Mouse (Mus musculus): ENCODE results near the gene Macrod2.

Macrod2 gene

GRCm38 (mm10) chr2:141056685-141057454 lies 661.8 kb downstream of the Macrod2 start:
- DNase-seq (ENCODE audit: low read depth, low spot score): no peak

GRCm38 (mm10) chr2:141057455-141057833 lies 662.3 kb downstream of the Macrod2 start:
- no peak for DNase-seq (ENCODE audit: low read depth, low spot score)

- no peak for DNase-seq (ENCODE audit: low read depth, low spot score)
These were observed 679.1 kb downstream of the Macrod2 start for GRCm38 (mm10) chr2:141073981-141074855.

GRCm38 (mm10) chr2:141078221-141078620 lies 683.1 kb downstream of the Macrod2 start:
- DNase-seq (ENCODE audit: low read depth, low spot score): no peak

- no peak for DNase-seq (ENCODE audit: low read depth, low spot score)
These were observed 696.2 kb downstream of the Macrod2 start for GRCm38 (mm10) chr2:141091320-141091719.

GRCm38 (mm10) chr2:141117579-141117978 lies 722.5 kb downstream of the Macrod2 start:
- no peak for DNase-seq (ENCODE audit: low read depth, low spot score)

- no peak for DNase-seq (ENCODE audit: low read depth, low spot score)
These were observed 728.8 kb downstream of the Macrod2 start for GRCm38 (mm10) chr2:141123875-141124274.

GRCm38 (mm10) chr2:141125638-141126037 lies 730.5 kb downstream of the Macrod2 start:
- no peak for DNase-seq (ENCODE audit: low read depth, low spot score)

GRCm38 (mm10) chr2:141142266-141142665 lies 747.2 kb downstream of the Macrod2 start:
- DNase-seq (ENCODE audit: low read depth, low spot score): no peak

GRCm38 (mm10) chr2:141152011-141152772 lies 757.1 kb downstream of the Macrod2 start:
- no peak for DNase-seq (ENCODE audit: low read depth, low spot score)

GRCm38 (mm10) chr2:141155972-141156371 lies 760.9 kb downstream of the Macrod2 start:
- DNase-seq (ENCODE audit: low read depth, low spot score): no peak

- no peak for DNase-seq (ENCODE audit: low read depth, low spot score)
These were observed 762.0 kb downstream of the Macrod2 start for GRCm38 (mm10) chr2:141156979-141157593.

GRCm38 (mm10) chr2:141158161-141158560 lies 763.1 kb downstream of the Macrod2 start:
- DNase-seq (ENCODE audit: low read depth, low spot score): no peak

- DNase-seq (ENCODE audit: low read depth, low spot score): no peak
These were observed 768.8 kb downstream of the Macrod2 start for GRCm38 (mm10) chr2:141163918-141164317.

- DNase-seq (ENCODE audit: low read depth, low spot score): no peak
These were observed 774.5 kb downstream of the Macrod2 start for GRCm38 (mm10) chr2:141169586-141169985.

GRCm38 (mm10) chr2:141173167-141173566 lies 778.1 kb downstream of the Macrod2 start:
- DNase-seq (ENCODE audit: low read depth, low spot score): no peak

- no peak for DNase-seq (ENCODE audit: low read depth, low spot score)
These were observed 778.5 kb downstream of the Macrod2 start for GRCm38 (mm10) chr2:141173607-141174006.

- no peak for DNase-seq (ENCODE audit: low read depth, low spot score)
These were observed 785.5 kb downstream of the Macrod2 start for GRCm38 (mm10) chr2:141180656-141181055.

GRCm38 (mm10) chr2:141182034-141182759 lies 787.1 kb downstream of the Macrod2 start:
- no peak for DNase-seq (ENCODE audit: low read depth, low spot score)

GRCm38 (mm10) chr2:141194476-141194875 lies 799.4 kb downstream of the Macrod2 start:
- no peak for DNase-seq (ENCODE audit: low read depth, low spot score)

- no peak for DNase-seq (ENCODE audit: low read depth, low spot score)
These were observed 805.4 kb downstream of the Macrod2 start for GRCm38 (mm10) chr2:141200481-141200880.
